Mouse (Mus musculus) hindlimb bud, embryonic 11.5 days (tissue): ENCODE results near the gene Ncs1.

Experiments
- DNase-seq: peaks from one replicate; pipeline ENCODE4 v3.0.0-alpha.2; 2012; ENCODE audit warnings: low read depth, low spot score; ENCODE audit errors: extremely low spot score

Ncs1 gene

DNA sequence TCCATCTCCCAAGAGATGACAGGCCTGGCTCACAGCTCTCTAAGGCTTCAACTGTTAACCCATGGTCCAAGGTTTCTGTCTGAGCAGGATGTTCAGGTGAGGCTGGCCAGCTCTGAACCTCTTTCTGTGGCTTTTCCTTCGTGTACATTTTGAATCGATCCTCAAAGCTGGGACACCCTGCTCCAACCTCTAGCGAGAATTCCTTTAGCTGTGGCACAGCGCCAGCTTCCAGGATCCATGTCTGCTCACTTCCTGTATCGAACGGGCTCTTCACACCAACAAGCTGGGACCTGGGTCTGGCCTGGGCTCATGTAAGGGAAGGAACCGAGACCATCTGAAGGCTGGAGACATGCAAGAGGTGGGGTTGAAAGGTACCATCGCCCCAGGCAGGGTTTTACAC, 1.4 kb upstream of the Ncs1 start:
- DNase-seq: no peak

DNA sequence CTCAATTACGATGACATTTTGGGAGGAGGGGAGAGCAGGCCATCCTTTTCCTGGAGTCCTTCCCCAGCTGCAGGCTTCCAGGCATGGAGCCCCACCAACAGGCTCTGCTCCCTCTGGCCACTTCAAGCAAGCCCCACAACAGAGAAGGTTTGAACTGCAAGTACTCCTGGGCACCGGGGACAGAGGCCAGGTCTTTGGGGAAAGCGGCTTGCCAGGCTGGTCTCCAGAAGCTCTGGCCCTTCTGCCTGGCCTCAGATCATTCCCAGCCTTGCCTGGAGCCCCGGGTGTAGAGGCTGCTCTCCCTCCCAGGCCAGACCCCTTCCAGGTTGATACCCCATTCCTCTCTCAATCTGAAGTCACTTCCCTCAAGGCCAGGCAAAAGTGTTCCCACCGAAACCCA, 572 bp upstream of the Ncs1 start:
- DNase-seq: no peak

DNA sequence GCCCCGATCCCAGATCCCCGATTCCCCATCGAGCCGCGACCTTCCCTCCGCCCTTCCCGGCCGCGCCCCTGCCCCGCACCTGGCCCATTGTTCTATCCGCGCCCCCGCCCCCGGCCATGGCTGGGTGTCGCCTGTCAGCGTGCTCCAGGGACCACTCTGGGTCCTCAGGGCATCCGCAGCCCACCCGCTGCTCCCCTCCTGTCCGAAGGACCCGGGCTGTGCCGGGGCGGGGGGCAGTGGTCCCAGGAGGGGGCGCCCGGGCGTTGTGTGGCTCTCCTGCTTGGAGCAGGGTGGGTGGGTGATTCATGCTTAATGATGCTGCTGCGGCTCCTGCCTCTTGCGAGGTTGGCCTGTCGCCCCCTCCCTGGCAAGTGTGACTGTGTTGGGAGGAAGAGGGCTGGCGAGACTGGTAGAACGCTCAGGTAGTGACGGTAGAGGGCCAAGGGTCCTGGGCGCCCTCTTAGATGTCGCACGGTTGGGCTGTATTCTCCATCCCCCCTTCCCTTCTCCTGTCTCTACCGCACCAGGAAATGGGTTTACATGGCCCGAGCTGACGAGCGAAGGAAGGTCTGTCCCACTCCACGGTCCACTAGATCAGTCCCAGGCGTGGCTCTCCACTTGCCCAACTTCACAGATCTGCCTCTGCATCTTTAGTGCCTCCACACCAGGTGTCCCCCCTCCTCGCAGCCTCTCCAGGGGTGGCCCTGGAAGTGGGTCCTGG, 788 bp downstream of the Ncs1 start:
- no peak for DNase-seq

DNA sequence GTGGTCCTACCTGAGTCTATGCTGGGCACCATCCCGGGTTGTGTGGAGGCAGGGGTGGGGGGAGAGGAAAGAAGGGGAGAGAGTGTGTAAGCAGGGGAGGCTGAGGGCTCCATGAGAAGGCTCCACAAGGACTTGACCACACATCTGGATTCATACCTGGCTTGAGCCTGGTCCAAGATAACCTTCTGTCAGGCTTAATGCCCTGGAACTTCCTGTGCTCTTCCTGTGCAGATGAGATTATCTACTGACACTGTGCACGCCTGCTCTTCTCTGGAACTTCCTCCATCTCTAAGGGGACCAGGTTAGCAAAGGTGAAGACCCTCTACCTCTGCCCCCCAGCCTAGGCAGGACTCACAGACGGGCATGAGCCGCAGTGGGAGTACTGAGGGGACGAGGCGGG, 3.2 kb downstream of the Ncs1 start:
- DNase-seq: no peak

DNA sequence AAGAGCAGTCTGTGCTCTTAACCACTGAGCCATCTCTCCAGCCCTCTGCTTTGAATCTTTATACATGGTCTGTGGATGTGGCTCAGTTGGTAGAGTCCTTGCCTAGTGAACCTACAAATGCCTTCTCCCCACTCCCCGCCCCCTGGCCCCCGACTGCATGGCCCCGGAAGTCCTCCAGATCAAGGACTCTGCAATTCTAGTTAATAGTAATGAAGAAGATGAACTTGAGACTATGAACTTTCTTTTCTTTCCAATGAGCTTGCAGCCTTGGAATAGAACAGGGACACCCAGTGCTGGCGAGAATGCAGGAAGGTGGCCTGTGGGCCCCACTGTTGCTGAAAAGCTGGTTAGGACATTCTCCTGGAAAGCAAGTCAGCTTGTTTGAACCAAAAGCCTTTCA, 6.5 kb downstream of the Ncs1 start:
- no peak for DNase-seq

DNA sequence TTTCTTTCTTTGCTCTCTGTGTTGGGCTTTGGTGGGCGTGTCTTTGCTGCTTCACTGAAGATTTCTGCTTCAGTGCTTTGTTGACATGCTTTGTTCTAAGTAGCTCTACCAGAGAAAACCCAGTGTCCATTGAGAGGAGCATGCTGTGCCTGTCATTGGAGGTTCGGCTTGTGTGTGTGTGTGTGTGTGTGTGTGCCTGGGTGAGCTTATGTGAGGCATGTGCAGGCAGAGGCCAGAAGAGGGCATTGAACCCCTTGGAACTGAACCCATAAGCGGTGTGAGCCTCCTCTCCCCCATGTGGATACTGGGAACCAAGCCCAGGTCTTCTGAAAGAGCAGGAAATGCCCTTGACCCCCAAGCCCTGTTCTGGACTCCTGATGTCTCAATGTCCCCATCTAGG, 7.8 kb downstream of the Ncs1 start:
- DNase-seq: no peak

DNA sequence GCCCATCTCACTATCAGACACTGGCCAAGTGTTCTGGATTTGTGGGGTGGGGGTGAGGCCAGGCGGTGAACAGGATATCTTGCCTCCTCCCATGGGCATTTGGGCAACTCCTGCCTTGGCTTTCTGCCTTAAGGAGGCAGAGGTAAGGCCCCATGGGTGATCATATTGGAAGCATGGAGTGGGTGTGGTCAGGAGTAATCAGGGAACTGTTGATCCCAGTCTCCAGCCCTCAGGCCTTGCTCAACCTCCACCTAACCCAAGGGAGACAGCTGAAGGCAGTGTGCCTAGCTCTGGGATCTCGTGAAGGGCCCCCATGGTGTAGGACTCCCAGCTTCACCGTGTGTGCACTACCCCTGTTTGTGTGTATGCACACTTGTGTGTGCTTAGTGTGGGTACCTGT, 9.2 kb downstream of the Ncs1 start:
- no peak for DNase-seq

DNA sequence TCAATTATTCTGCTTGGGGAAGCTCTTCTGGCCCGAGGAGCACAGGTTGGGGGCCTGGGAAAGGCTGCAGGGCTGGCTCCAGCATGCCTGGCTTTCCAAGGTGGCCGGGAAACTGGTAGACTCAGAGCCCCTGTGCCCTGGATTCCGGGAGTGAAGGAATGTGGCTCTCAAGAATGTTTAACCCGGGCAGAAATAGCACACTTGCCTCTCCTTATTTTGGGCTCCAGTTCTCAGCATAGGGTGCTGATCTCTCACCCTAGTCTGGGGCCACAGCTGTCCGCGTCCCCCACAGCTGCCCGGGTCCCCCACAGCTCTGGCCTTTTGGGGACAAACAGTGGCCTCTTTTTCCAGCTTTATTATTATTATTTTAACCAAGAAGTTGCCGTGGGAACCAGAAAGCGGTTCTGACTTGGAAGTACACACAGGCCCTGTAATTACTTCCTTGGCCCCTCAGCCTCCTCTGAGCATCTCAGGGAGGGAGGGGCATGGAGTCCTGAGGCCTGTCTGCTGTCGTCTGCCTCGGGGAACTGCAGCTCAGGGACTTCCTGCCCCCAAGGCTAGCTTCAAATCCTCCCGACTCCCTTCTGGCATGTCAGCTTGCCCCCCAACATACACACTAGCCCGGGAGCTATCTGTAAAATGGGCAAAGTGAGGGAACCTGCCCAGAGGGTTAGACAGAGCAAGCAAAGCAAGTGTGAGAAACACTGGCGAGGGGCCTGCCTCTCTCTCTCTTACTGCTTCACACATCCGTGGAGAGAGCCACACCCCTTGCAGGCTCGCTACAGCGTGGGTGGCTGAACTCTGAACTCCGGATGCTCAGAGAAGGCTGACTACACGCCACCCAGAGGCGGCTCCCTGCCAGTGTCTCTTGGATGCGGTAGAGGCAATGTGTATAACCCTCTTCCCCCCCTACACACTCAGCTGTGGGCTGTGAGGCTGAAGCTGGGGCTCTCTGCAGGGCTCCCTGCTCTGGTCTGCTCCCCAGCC, 10.6 kb downstream of the Ncs1 start:
- no peak for DNase-seq

DNA sequence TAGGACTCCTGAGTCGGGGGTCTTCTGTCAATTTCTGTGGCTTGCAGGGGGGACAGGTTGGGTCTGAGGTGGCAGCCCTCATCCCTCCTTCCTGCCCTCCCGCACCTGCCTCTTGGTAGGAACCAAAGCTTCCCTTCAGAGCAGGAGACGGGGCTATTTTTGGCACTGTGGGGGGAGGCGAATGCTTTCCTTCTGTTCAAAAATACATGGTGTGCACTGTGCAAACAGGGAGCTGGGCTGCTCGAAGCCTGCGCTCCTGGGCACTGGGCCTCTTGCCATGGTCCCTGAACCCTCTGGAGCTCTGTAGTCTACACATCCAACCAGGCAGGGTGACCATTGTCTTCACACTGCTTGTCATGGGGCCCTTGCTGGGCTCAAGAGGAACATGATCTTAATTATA, 11.5 kb downstream of the Ncs1 start:
- DNase-seq: no peak

DNA sequence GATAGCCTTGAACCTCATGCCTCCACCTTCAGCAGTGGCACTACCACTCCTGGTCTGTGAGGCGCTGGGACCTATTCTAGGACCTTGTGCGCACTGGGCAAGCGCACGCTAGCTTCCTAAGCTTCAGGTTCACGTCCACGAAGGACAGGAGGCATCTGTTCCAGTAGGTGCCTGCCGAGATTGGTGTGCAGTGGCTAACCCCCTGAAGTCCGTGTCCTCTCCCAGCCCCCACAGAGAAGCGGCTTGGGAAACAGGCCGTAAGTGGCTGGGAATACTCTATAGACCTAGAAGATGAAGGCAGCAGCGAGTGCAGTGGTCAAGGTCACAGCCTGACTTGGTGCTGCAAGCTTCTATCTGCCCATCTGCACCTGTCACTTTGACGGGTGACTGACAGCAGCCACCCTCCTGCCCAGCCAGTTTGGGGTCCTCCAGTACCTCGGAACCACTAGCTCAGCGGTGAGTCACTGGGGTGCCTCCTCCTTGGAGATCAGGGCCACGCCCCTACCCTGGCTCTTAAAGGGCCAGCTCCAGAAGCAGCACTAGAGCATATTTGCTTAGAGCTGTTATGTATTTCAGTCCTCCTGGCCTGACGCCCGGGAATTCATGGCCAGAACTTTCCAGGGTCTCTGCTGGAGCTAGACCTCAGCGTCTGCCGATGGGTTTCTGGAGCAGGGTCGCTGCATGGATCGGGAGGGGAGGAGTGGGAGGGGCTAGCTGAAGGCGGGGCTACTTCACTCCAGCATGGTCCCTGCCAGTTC, 13.2 kb downstream of the Ncs1 start:
- no peak for DNase-seq

DNA sequence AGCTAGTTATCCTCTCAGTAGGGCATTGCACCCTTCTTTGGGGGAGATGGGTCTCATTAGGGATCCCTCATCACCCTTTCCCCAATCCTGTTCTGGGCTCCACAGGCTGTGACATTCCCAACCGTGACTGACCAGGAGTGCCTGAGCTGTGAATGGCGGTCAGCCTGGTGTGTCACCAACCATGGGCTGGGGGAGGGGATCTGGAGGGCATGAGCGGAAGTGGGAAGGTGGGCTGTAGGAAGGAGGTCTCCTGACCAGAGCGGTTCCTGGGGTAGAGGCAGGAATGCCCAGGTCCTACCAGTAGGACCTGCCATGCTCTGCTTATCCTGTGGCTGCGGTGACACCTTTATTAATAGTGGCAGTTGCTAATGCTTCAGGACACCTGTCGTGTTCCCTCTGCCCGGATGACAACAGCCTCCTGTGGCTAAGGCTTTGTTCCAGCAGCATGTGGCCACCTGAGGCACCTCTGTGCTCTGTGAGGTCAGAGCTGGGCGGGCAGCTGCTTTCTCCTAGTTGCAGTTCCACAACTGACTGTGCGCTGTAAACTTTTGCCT, 13.8 kb downstream of the Ncs1 start:
- DNase-seq: no peak

DNA sequence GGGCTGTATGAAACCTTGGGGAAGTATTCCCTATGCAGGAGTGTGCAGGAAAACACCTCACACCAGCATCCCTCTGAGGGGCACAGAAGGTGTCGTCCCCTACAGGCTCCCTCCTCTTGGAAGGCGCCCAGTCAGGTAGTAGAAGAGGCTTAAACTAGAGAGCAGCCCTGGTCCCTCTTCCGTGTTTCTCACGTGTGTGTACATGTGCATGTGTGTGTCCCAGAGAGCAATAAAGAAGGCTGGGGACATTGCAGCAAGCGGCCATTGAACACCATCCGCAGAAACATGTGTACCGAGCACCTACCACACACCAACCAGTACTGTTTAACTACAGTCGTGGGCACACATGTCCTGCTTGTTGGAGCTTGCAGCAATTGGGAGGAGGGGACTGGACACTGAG, 14.9 kb downstream of the Ncs1 start:
- no peak for DNase-seq

DNA sequence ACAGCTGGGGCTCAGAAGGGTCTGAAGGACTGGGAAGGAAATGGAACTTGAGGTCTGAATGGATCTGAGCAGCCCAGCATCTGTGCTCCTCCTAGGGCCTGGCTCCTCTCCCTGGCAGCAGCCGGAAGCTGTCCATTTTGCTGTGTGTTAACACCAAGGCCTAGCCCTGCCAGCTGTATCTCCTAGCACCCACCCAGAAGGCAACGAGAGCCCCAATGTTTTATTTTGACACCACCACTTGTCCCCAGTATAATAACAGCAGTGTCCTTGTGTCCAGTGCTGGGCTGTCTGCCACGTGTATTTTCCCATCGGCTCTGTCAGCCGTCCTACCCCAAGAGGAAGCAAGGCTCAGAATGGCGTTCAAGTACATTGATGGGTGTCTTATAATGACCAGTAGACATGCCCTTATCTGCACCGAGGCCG, 17.4 kb downstream of the Ncs1 start:
- no peak for DNase-seq

DNA sequence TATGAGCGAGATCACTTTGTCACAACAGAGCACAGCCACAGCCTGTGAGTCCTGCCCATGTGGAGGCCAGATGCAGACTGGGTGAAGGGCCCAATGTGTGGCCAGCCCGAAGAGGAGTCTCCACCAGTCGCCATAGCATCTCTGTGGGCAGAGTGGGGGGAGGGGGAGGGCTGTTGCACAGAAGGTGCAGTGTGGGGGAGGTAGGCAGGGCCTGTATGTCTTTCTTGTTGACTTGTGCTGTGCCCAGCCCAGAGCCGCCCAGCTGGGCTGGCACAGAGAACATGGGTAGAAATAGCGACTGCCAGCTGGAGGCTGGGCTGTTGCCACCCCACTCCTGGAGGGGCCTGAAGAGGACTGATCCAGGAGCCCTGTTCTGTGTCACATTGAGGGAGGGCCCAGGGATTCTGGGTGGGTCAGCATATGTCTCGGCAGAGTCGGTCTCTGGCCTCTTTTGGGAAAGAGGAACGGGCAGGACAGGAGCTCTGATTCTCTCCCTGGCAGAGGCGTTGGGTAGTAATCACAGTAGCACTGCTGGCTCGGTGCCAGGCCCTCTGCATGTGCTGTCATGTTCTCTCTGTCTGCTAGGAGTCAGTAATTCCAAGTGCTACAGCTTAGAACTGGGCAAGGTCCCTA, 18.2 kb downstream of the Ncs1 start:
- no peak for DNase-seq

DNA sequence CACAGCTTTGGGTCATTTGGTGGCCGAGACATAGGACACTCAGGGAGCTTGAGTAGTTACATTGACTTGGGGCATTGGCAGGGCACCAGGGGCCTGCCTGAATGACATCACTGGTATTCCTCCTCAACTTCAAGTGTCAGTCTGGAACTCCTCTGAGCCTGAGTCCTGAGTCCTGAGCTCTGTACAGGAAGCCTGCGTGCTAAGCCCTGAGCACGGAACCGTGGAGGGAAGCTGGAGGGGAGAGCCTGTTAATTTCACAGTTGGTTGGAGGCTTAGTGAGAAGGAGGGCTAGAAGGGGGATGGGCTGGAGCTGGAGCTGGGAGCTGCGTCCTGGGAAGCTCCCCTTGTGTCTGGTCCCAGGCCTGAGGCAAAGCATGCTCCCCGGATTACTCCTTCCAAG, 21.8 kb downstream of the Ncs1 start:
- DNase-seq: no peak

DNA sequence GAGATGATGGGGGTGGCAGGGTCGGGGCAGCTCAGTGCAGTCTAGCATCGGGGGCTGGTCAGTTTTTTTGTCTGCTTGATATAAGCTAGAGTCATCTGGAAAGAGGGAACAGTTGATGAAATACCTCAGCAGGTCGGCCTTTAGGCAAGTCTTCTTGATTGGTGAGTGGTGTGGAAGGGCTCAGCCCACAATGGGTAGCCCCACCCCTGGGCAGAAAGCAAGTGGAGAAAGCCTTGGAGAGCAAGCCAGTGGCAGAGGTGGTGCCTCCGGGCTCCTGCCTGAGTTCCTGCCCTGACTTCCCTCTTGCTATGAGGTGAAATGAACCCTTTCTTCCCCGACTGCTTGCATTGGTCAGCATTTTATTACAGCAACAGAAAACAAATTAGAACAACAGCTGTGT, 23.0 kb downstream of the Ncs1 start:
- no peak for DNase-seq

DNA sequence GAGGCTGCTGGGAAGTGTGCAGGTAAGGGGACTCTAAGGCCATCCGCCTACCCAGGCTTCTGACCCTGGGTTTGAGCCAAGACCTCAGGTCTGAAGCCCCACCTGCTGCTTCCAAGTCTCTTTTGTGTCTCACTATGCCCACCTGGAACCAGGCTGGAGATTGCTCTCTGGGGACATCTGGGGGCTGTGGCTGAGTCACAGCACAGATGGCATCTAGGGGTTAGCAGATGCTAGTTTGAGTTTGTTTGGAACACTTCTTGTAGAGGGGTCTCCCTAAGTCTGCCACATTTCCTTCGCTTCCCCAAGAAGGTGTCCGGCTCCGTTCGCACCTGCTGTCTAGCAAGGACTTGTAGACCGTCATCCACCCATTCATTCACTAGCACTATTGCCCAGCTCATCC, 23.6 kb downstream of the Ncs1 start:
- DNase-seq: no peak

DNA sequence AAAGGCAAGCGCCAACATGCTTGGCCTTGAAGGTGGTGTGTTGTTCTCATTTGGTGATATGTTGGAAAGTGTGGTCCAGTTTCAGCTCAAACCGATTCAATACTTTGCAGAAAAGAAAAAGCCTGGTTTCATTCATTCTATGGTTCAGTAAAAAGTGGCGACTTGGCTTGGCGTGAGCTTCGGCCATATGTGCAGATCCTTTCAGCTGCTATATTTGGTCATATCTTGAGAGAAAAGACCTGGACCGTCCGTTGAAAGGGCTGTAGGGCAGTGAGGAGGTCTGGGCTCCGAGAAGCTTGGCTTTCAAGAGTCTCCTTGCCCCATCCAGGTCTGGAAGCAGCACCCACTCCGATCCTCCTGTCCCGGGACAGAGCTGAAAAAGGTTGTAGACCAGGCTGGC, 24.2 kb downstream of the Ncs1 start:
- DNase-seq: no peak

DNA sequence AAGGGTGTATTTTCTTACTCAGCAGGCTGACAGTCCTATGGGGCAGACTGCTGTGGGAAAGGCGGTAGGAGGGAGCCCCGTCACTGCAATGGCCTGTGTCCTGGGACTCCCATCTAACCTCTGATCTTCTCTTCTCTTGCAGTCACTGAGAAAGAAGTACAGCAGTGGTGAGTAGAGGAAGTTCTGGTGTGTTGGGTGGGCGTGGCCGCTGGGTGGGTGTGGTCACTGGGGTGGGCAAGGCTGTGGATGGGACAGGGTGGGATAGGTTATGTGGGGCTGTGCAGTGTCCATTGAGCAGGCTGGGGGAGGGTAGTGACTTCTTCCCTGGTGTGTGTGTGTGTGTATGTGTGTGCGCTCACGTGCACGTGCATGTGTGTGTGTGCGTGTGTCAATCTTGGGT, 24.8 kb downstream of the Ncs1 start:
- DNase-seq: no peak

DNA sequence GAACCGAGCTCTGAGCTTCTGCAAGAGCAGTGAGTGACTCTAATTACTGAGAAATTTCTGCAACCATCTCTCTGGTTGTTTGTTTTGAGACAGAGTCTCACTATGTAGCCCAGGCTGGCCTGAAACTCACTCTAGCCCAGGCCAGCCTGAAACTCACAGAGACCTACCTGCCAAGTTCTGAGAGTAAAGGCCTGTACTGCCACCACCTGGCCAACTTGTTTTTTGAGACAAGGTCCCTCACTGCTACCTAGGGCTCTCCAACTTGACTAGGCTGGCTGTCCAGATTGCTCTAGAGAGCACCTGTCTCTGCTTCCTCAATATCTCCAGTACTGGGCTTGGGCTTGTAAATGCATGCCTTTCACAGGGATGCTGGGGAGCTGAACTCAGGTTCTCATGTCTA, 25.4 kb downstream of the Ncs1 start:
- no peak for DNase-seq

DNA sequence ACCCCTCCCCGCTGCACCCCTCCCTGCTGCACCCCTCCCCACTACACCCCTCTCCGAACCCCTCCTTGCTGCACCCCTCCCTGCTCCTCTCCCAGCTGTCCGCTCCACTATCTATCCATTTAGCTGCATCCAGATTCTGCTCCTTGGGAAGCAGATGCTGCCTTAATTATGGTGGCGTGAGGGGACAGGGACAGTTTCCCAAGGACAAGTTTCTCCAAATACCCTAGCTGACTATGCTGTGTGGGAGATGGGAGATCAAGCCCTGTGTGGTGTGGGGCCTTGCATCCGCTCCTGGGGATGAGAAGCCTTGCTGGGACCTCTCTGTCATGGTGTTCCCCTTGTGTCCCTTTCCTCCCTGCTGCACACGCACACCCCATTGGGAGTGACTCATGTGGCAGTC, 29.4 kb downstream of the Ncs1 start:
- no peak for DNase-seq
